Mouse (Mus musculus) limb, embryonic 12.5 days (tissue): ENCODE results near the gene Gm20812. TPM values are rescaled to one million over a fixed set of nuclear protein-coding genes. Genes with fewer than 3 reads are reported as not detected.
"Not testable (repeated sequence)": the region's sequence is repeated elsewhere in the genome, so short reads cannot be mapped to it uniquely, and the experiment has no call there.

Source experiments
- ATAC-seq: fragments of 200-750 bp; cut with Nextera tagmentation; 2 replicates; pipeline ENCODE4 v1.8.0; 2017; ENCODE audit warnings: low read depth, moderate TSS enrichment; ENCODE audit not compliant: insufficient number of reproducible peaks, insufficient read depth, low FRiP score, low TSS enrichment
- H3K27ac ChIP-seq: fragments of 300-500 bp; sonication (generic); 2 replicates; pipeline ENCODE4 v1.5.1; 2016; ENCODE audit warnings: mild to moderate bottlenecking, moderate library complexity
- H3K27me3 ChIP-seq: fragments of 300-500 bp; sonication (generic); 2 replicates; pipeline ENCODE4 v1.6.1; 2016; ENCODE audit warnings: mild to moderate bottlenecking, moderate library complexity
- H3K36me3 ChIP-seq: fragments of 300-500 bp; sonication (generic); 2 replicates; pipeline ENCODE4 v1.6.1; 2016; ENCODE audit warnings: mild to moderate bottlenecking, moderate library complexity
- H3K4me1 ChIP-seq: fragments of 300-500 bp; sonication (generic); replicated peaks from 2 replicates; pipeline ENCODE4 v1.6.1; 2016
- H3K4me2 ChIP-seq: fragments of 300-500 bp; sonication (generic); 2 replicates; pipeline ENCODE4 v1.6.1; 2016; ENCODE audit warnings: mild to moderate bottlenecking, moderate library complexity
- H3K4me3 ChIP-seq: fragments of 300-500 bp; sonication (generic); replicated peaks from 2 replicates; pipeline ENCODE4 v1.5.1; 2016; ENCODE audit warnings: mild to moderate bottlenecking
- H3K9ac ChIP-seq: fragments of 300-500 bp; sonication (generic); replicated peaks from 2 replicates; pipeline ENCODE4 v1.6.1; 2016; ENCODE audit warnings: mild to moderate bottlenecking, moderate library complexity
- H3K9me3 ChIP-seq: fragments of 300-500 bp; sonication (generic); 2 replicates; pipeline ENCODE4 v1.6.1; 2016; ENCODE audit warnings: mild to moderate bottlenecking, moderate library complexity
- WGBS: fragments of 180-500 bp; shearing (Covaris S2); methylation state at CpG from one replicate; pipeline ENCODE4 v1.1.7; 2016; 5-methylcytosine and 5-hydroxymethylcytosine counted together
- polyA plus RNA-seq: library from polyadenylated mRNA; unstranded; fragments of >200 nt; fragmentation: Nextera tagmentation; extraction: Ambion mirVana; gene quantifications from 2 replicates; pipeline ENCODE4 v1.2.1, GENCODE M21; 2016

Gene Gm20812
- polyA plus RNA-seq, result not detected in 2 replicates

DNA sequence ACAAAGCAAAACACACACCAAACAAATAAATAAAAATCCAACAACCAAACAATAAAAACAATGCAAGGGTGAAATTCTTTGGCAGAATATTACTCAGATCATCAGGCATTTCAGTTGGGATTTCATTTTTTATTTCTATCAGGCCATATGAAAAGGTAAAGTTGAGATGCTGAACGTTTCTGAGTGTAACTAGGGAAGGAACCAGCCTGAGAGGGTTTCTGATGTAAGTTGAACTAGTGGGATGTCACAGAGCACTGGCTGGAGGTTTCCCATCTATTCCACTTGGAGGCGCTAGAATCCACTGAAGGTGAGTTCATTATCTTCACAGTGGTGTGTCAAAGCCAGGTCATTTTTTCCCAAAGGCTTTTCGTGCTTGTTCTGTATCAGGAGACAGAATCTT lies at the start of gene Gm20812:
Gm20812 (plus strand) TSS at position 301 of the 400 bp plus-strand sequence.
- H3K4me1 ChIP-seq, H3K27ac ChIP-seq, H3K36me3 ChIP-seq, ATAC-seq, H3K9me3 ChIP-seq, H3K4me3 ChIP-seq, H3K4me2 ChIP-seq, H3K27me3 ChIP-seq, H3K9ac ChIP-seq: not testable (repeated sequence)
- no CpG with 5 or more reads among the region's 3 CpGs for WGBS

Other genes starting within 250 kb of the Gm20812 start
- not detected in 2 replicates for gene Gm29554, start 108.0 kb upstream of the Gm20812 start, polyA plus RNA-seq